Mouse (Mus musculus): ENCODE measurements at regions not wholly inside any gene's neighbourhood (a gene's known extent, or its start where the extent isn't known, plus 50 kb on each side); places are given as distances from the start of the nearest gene placed in this dataset.

DNA sequence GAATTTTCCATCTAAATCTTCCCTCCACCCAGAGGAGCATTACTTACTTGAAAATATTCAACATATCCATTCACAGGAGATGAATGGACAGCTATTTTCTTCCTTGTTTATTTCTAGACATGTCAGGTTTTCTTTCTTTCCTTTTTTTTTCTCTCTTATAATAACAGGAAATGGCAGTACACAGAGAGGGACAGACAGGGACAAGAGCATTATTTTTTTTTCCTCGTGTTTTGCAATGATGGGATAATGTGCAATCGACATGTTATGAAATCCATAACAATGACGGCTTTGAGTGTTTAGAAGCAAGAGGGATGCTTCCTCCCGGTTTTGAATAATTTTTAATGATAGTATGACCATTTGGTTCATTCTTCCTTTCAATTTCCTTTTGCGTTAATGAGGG, 86.6 kb upstream of the Gm765 start:
- DNase-seq, result no peak

DNA sequence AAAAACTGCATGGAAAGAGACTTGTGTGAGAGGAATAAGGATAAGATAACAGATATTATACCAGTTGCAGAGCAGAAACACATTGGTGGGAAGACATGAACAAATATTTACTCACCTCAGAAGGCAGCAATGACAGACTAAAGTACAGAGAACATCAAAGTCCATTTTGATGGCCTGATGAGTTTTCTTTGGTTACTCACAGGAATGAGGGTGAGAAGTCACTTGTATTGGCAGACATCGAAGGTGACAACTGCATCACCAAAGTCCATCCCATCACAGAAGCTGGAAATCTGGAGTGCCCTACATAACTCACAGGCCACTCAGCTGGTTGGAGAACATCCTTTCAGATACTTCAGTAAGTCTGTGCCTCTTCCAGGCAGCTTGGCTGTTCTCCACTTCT, 60.1 kb upstream of the Gm765 start:
- no peak for DNase-seq

DNA sequence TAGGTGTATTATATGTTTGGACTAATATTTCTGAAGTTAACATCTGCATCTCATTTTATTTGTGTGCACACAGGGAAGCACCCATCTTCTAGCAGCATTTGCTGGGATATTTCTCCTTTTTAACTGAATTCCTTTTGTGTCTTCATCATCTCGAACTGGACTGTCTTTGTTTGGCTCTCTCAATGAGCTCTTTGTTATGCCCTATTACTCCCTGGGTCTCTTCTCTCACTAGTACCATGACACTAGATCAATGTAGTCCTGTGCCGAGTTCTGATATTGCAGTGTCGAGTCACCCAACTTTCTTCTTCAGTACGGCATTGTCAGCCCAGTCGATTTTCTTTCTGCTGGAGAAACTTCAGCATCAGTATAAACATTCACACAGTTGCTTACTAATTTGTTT, 52.0 kb upstream of the Gm765 start:
- no peak for DNase-seq
